8 mouse cellular contexts compared by ENCODE assay signal in genomic region chr7:127233368-127233749, GRCm38 (mm10). TPM values are rescaled to one million over a fixed set of nuclear protein-coding genes. Genes with fewer than 3 reads are reported as not detected.
DNase-seq lines count a peak whose midpoint lies in the region; ATAC-seq and TF ChIP-seq lines count a peak whose summit lies in the region.

No protein-coding gene starts in this region.

- TF ChIP-seq CTCF in bone marrow macrophage, adult 2 months (IDR thresholded peaks at IDR 0.05; ENCODE audit: low read depth, low read length) = no peak
- TF ChIP-seq CTCF in liver, postnatal 0 days (IDR thresholded peaks at IDR 0.05; ENCODE audit: low read depth) = 0 out of 2 replicates have a peak, but pooled peaks have one; percentile 9

- no peaks in the 10 kb centered on the region for H3K27me3 ChIP-seq in forebrain, embryonic 14.5 days (replicated peaks; ENCODE audit: control insufficient read depth, insufficient read depth, low read length)
- H3K27me3 ChIP-seq in liver, postnatal 0 days (ENCODE audit: insufficient read depth, low read length) = no peaks in the 10 kb centered on the region

- DNase-seq in left cerebral cortex, postnatal 4 days = peak; percentile 42
- DNase-seq in left cerebral cortex, postnatal 10 days (ENCODE audit: extremely low spot score in 1 of 2, low spot score in 2 of 2) = no peak
- peak; percentile 50 for DNase-seq in forebrain, embryonic 14.5 days (ENCODE audit: low spot score)
- no peak for DNase-seq in liver, postnatal 0 days
- no peak for DNase-seq in thymus, postnatal 14 days
- DNase-seq in cerebellum, postnatal 4 days (ENCODE audit: low spot score in 2 of 2) = no peak
- no peak for DNase-seq in gastrocnemius, postnatal 4 days (ENCODE audit: low spot score in 2 of 2)

- H3K36me3 ChIP-seq in forebrain, embryonic 14.5 days (ENCODE audit: control insufficient read depth, insufficient read depth, low read length) = peaks cover 53% of the 10 kb centered on the region
- peaks cover 18% of the 10 kb centered on the region for H3K36me3 ChIP-seq in liver, postnatal 0 days (replicated peaks; ENCODE audit: insufficient read depth, low read length)

- 0% methylated on average over 27 of the region's 27 CpGs for WGBS in forebrain, embryonic 14.5 days
- under 1% methylated on average over 27 of the region's 27 CpGs for WGBS in liver, postnatal 0 days (ENCODE audit: insufficient replicate concordance)

- intact Hi-C loops in left cerebral cortex, postnatal 4 days (cut with DNase I) = no loop called here
- intact Hi-C loops in left cerebral cortex, postnatal 10 days (cut with DNase I) = no loop called here

- TF ChIP-seq EP300 in liver, postnatal 0 days (IDR thresholded peaks at IDR 0.05; ENCODE audit: low read depth) = no peak

- no peak for TF ChIP-seq POLR2A in bone marrow macrophage, adult 2 months (IDR thresholded peaks at IDR 0.05; ENCODE audit: borderline replicate concordance, low read depth, low read length)

- ATAC-seq in forebrain, embryonic 14.5 days = peak; percentile 47
- peak; percentile 35 for ATAC-seq in liver, postnatal 0 days

- H3K27ac ChIP-seq in bone marrow macrophage, adult 2 months (ENCODE audit: insufficient read depth, low read depth, low read length) = peak overlapping the region; percentile 86
- H3K27ac ChIP-seq in forebrain, embryonic 14.5 days (ENCODE audit: low read depth, low read length) = peak overlapping the region; percentile 99
- peak overlapping the region; percentile 95 for H3K27ac ChIP-seq in liver, postnatal 0 days (ENCODE audit: low read depth)

- no peaks in the 10 kb centered on the region for H3K9me3 ChIP-seq in forebrain, embryonic 14.5 days (replicated peaks; ENCODE audit: control insufficient read depth, low read length)
- no peaks in the 10 kb centered on the region for H3K9me3 ChIP-seq in liver, postnatal 0 days (ENCODE audit: low read length)

- peak overlapping the region; percentile 87 for H3K4me3 ChIP-seq in bone marrow macrophage, adult 2 months (ENCODE audit: insufficient read depth, low read length)
- peak overlapping the region; percentile 96 for H3K4me3 ChIP-seq in forebrain, embryonic 14.5 days (ENCODE audit: low read depth, low read length)
- peak overlapping the region; percentile 99 for H3K4me3 ChIP-seq in liver, postnatal 0 days (ENCODE audit: low read depth, low read length)

- H3K9ac ChIP-seq in forebrain, embryonic 14.5 days (ENCODE audit: low read length) = peak overlapping the region; percentile 97
- peak overlapping the region; percentile 93 for H3K9ac ChIP-seq in liver, postnatal 0 days (replicated peaks)

- peaks cover 25% of the 10 kb centered on the region for H3K4me1 ChIP-seq in bone marrow macrophage, adult 2 months (ENCODE audit: control insufficient read depth, insufficient read depth, low read length)
- peaks cover 25% of the 10 kb centered on the region for H3K4me1 ChIP-seq in forebrain, embryonic 14.5 days (ENCODE audit: control insufficient read depth, insufficient read depth, low read length)
- peaks cover 16% of the 10 kb centered on the region for H3K4me1 ChIP-seq in liver, postnatal 0 days (ENCODE audit: insufficient read depth)

- peak overlapping the region; percentile 92 for H3K4me2 ChIP-seq in forebrain, embryonic 14.5 days (ENCODE audit: low read length)
- H3K4me2 ChIP-seq in liver, postnatal 0 days (ENCODE audit: low read depth, low read length) = peak overlapping the region; percentile 94

RNA-seq across cellular contexts. Expression of gene Sept1, which starts 0.4 kb away (rescaled TPM):
- 1 to 10 TPM; 7.9 to 8.8 TPM for total RNA-seq in left cerebral cortex, postnatal 4 days (2021)
- 1 to 10 TPM; 6.0 to 6.1 TPM for total RNA-seq in left cerebral cortex, postnatal 10 days (2021)
- 2.9 and 5.8 TPM in 2 replicates for polyA plus RNA-seq in bone marrow macrophage, adult 2 months (2012; ENCODE audit: insufficient read depth, insufficient read length, missing spikeins)
- polyA plus RNA-seq in forebrain, embryonic 14.5 days (2014; fragmentation: Nextera tagmentation; extraction: Ambion mirVana) = 11.3 and 15.1 TPM in 2 replicates
- 16.7 and 17.3 TPM in 2 replicates for polyA plus RNA-seq in liver, postnatal 0 days (2015; fragmentation: Nextera tagmentation; extraction: Ambion mirVana)
- total RNA-seq in gastrocnemius, postnatal 4 days (2021) = 1 to 10 TPM; 7.4 to 7.6 TPM

RNA-seq across cellular contexts. Expression of gene Zfp553, which starts 0.5 kb away (rescaled TPM):
- 10 to 100 TPM; 28.4 to 28.8 TPM for total RNA-seq in left cerebral cortex, postnatal 4 days (2021)
- 10 to 100 TPM; 16.6 to 18.4 TPM for total RNA-seq in left cerebral cortex, postnatal 10 days (2021)
- polyA plus RNA-seq in bone marrow macrophage, adult 2 months (2012; ENCODE audit: insufficient read depth, insufficient read length, missing spikeins) = 6.5 and 6.8 TPM in 2 replicates
- polyA plus RNA-seq in forebrain, embryonic 14.5 days (2014; fragmentation: Nextera tagmentation; extraction: Ambion mirVana) = 29.4 and 36.7 TPM in 2 replicates
- 4.0 and 5.3 TPM in 2 replicates for polyA plus RNA-seq in liver, postnatal 0 days (2015; fragmentation: Nextera tagmentation; extraction: Ambion mirVana)
- 1 to 10 TPM; 9.0 to 9.8 TPM for total RNA-seq in gastrocnemius, postnatal 4 days (2021)

RNA-seq across cellular contexts. Expression of gene Zfp771, which starts 10.7 kb away (rescaled TPM):
- 10 to 100 TPM; 54.9 to 64.5 TPM for total RNA-seq in left cerebral cortex, postnatal 4 days (2021)
- total RNA-seq in left cerebral cortex, postnatal 10 days (2021) = 10 to 100 TPM; 53.6 to 65.0 TPM
- 10.9 and 12.4 TPM in 2 replicates for polyA plus RNA-seq in bone marrow macrophage, adult 2 months (2012; ENCODE audit: insufficient read depth, insufficient read length, missing spikeins)
- 53.2 and 57.4 TPM in 2 replicates for polyA plus RNA-seq in forebrain, embryonic 14.5 days (2014; fragmentation: Nextera tagmentation; extraction: Ambion mirVana)
- polyA plus RNA-seq in liver, postnatal 0 days (2015; fragmentation: Nextera tagmentation; extraction: Ambion mirVana) = 15.5 and 17.8 TPM in 2 replicates
- 10 to 100 TPM; 23.7 to 29.6 TPM for total RNA-seq in gastrocnemius, postnatal 4 days (2021)

RNA-seq across cellular contexts. Expression of gene Mylpf, which starts 24.7 kb away (rescaled TPM):
- 1 to 10 TPM in 1 of 2 experiments, not detected in 1; 1.2 TPM for total RNA-seq in left cerebral cortex, postnatal 4 days (2021)
- total RNA-seq in left cerebral cortex, postnatal 10 days (2021) = 1 to 10 TPM in 1 of 2 experiments, not detected in 1; 1.2 TPM
- 3.9 and 6.9 TPM in 2 replicates for polyA plus RNA-seq in bone marrow macrophage, adult 2 months (2012; ENCODE audit: insufficient read depth, insufficient read length, missing spikeins)
- 4.6 and 5.3 TPM in 2 replicates for polyA plus RNA-seq in forebrain, embryonic 14.5 days (2014; fragmentation: Nextera tagmentation; extraction: Ambion mirVana)
- polyA plus RNA-seq in liver, postnatal 0 days (2015; fragmentation: Nextera tagmentation; extraction: Ambion mirVana) = 19.7 and 94.3 TPM in 2 replicates
- total RNA-seq in gastrocnemius, postnatal 4 days (2021) = over 10,000 TPM; 28,893 to 32,257 TPM

RNA-seq across cellular contexts. Expression of gene Tbc1d10b, which starts 25.1 kb away (rescaled TPM):
- 10 to 100 TPM; 73.8 to 78.8 TPM for total RNA-seq in left cerebral cortex, postnatal 4 days (2021)
- 10 to 100 TPM; 85.6 to 88.0 TPM for total RNA-seq in left cerebral cortex, postnatal 10 days (2021)
- 67.2 and 71.7 TPM in 2 replicates for polyA plus RNA-seq in bone marrow macrophage, adult 2 months (2012; ENCODE audit: insufficient read depth, insufficient read length, missing spikeins)
- polyA plus RNA-seq in forebrain, embryonic 14.5 days (2014; fragmentation: Nextera tagmentation; extraction: Ambion mirVana) = 13.6 and 13.7 TPM in 2 replicates
- 8.3 and 8.6 TPM in 2 replicates for polyA plus RNA-seq in liver, postnatal 0 days (2015; fragmentation: Nextera tagmentation; extraction: Ambion mirVana)
- 10 to 100 TPM; 48.0 to 51.7 TPM for total RNA-seq in gastrocnemius, postnatal 4 days (2021)

Comparison
In these comparisons a context has a peak if more than half of its experiments do, and no peak if none do; other contexts are left out.
1. DNase-seq: peak in left cerebral cortex, postnatal 4 days (single experiment) and forebrain, embryonic 14.5 days (single experiment); none in left cerebral cortex, postnatal 10 days (0 of 2), liver, postnatal 0 days (single experiment), thymus, postnatal 14 days (single experiment), cerebellum, postnatal 4 days (0 of 2) and gastrocnemius, postnatal 4 days (0 of 2).
2. Peak in every context shown above with its lines, with median percentiles within 50 percentile points of each other: H3K27ac ChIP-seq and H3K4me3 ChIP-seq.